ENCODE assay signal across 9 mouse cellular contexts in genomic region chrX:36982892-36983653, GRCm38 (mm10). TPM values are rescaled to one million over a fixed set of nuclear protein-coding genes. Genes with fewer than 3 reads are reported as not detected.
DNase-seq lines count a peak whose midpoint lies in the region; ATAC-seq lines count a peak whose summit lies in the region.
"Had no signal": no experiment of that assay in that cellular context is flagged by ENCODE, and none has a peak within 500 bp of the region (broad histone marks: within the 10 kb centered on the region; RNA-seq: fewer than 3 reads in every experiment).

No protein-coding gene starts in this region.

- peak overlapping the region; percentile 36; the same call in 1 of the 2 replicates for H3K4me2 ChIP-seq in heart, embryonic 15.5 days
- H3K4me2 ChIP-seq in forebrain, embryonic 13.5 days, result no peak overlapping the region

- no peaks in the 10 kb centered on the region for H3K36me3 ChIP-seq in heart, embryonic 15.5 days
- no peaks in the 10 kb centered on the region for H3K36me3 ChIP-seq in limb, embryonic 10.5 days
- H3K36me3 ChIP-seq in forebrain, embryonic 13.5 days (ENCODE audit: poor library complexity, severe bottlenecking), result no peaks in the 10 kb centered on the region

- H3K27me3 ChIP-seq in heart, embryonic 15.5 days, result no peaks in the 10 kb centered on the region
- H3K27me3 ChIP-seq in limb, embryonic 10.5 days (ENCODE audit: low read depth, poor library complexity, severe bottlenecking), result no peaks in the 10 kb centered on the region
- no peaks in the 10 kb centered on the region for H3K27me3 ChIP-seq in forebrain, embryonic 13.5 days

- H3K4me3 ChIP-seq in heart, embryonic 15.5 days, result no peak overlapping the region
- peak overlapping the region; percentile 2; the same call in 1 of the 2 replicates for H3K4me3 ChIP-seq in limb, embryonic 10.5 days
- no peak overlapping the region for H3K4me3 ChIP-seq in forebrain, embryonic 13.5 days

- H3K27ac ChIP-seq in heart, embryonic 15.5 days, result peak overlapping the region; percentile 78
- peak overlapping the region; percentile 79 for H3K27ac ChIP-seq in limb, embryonic 10.5 days
- no peak overlapping the region for H3K27ac ChIP-seq in forebrain, embryonic 13.5 days
- H3K27ac ChIP-seq: liver, embryonic 14.5 days had no signal

- no peaks in the 10 kb centered on the region for H3K9me3 ChIP-seq in heart, embryonic 15.5 days (replicated peaks)
- H3K9me3 ChIP-seq in limb, embryonic 10.5 days (replicated peaks), result no peaks in the 10 kb centered on the region
- H3K9me3 ChIP-seq in forebrain, embryonic 13.5 days (replicated peaks), result no peaks in the 10 kb centered on the region

- WGBS in heart, embryonic 15.5 days, result 32% methylated on average over 8 of the region's 8 CpGs
- 57% methylated on average over 8 of the region's 8 CpGs for WGBS in limb, embryonic 10.5 days
- 70% methylated on average over 8 of the region's 8 CpGs for WGBS in forebrain, embryonic 13.5 days

- H3K4me1 ChIP-seq in heart, embryonic 15.5 days (replicated peaks), result peaks cover 22% of the 10 kb centered on the region
- H3K4me1 ChIP-seq in limb, embryonic 10.5 days, result peaks cover 36% of the 10 kb centered on the region
- H3K4me1 ChIP-seq in forebrain, embryonic 13.5 days, result no peaks in the 10 kb centered on the region

- H3K9ac ChIP-seq in heart, embryonic 15.5 days, result no peak overlapping the region
- no peak overlapping the region for H3K9ac ChIP-seq in forebrain, embryonic 13.5 days
- H3K9ac ChIP-seq: liver, embryonic 14.5 days had no signal

- peak; percentile 73 for ATAC-seq in heart, embryonic 15.5 days (replicated peaks; ENCODE audit: insufficient number of reproducible peaks, insufficient read depth, low FRiP score, low read depth)
- no peak for ATAC-seq in forebrain, embryonic 13.5 days

- DNase-seq in heart, adult 9 months (ENCODE audit: low spot score in 2 of 2), result no peak
- peak; percentile 19 for DNase-seq in CD4-positive, CD25-positive, alpha-beta regulatory T cell, adult 2 months (ENCODE audit: low read depth, low spot score)
- DNase-seq in cerebellum, postnatal 10 days, result peak; percentile 48 to 59
- peak; percentile 33 for DNase-seq in limb, embryonic 10.5 days (ENCODE audit: low spot score)
- no peak for DNase-seq in urinary bladder, postnatal 4 days (ENCODE audit: low spot score in 2 of 2)
- no peak for DNase-seq in liver

RNA-seq across cellular contexts. Expression of gene Sept6, which starts 8.5 kb away (rescaled TPM):
- 46.1 and 49.2 TPM in 2 replicates for polyA plus RNA-seq in heart, embryonic 15.5 days (2015; fragmentation: Nextera tagmentation; extraction: Ambion mirVana)
- 38.8 and 59.0 TPM in 2 replicates for polyA plus RNA-seq in limb, embryonic 10.5 days (2016; fragmentation: Nextera tagmentation; extraction: Ambion mirVana)
- polyA plus RNA-seq in forebrain, embryonic 13.5 days (2015; fragmentation: Nextera tagmentation; extraction: Ambion mirVana), result 41.9 and 49.5 TPM in 2 replicates

Comparison
In these comparisons a context has a peak if more than half of its experiments do, and no peak if none do; other contexts are left out.
1. DNase-seq: peak in CD4-positive, CD25-positive, alpha-beta regulatory T cell, adult 2 months (single experiment), cerebellum, postnatal 10 days (2 of 2) and limb, embryonic 10.5 days (single experiment); none in heart, adult 9 months (0 of 2), urinary bladder, postnatal 4 days (0 of 2) and liver (single experiment).